Mouse (Mus musculus) heart, embryonic 12.5 days (tissue): ENCODE results near the gene Ccdc142. TPM values are rescaled to one million over a fixed set of nuclear protein-coding genes. Genes with fewer than 3 reads are reported as not detected.
A peak's percentile ranks its signal among the peaks of the same experiment; 100 is the strongest.

Source experiments
- ATAC-seq: fragments of 200-750 bp; cut with Nextera tagmentation; 2 replicates; pipeline ENCODE4 v1.8.0; 2017; ENCODE audit warnings: moderate TSS enrichment, moderate library complexity; ENCODE audit not compliant: insufficient number of reproducible peaks, low FRiP score
- H3K27ac ChIP-seq: fragments of 300-500 bp; sonication (generic); 2 replicates; pipeline ENCODE4 v1.5.1; 2016; ENCODE audit warnings: mild to moderate bottlenecking, moderate library complexity; ENCODE audit not compliant: poor library complexity, severe bottlenecking
- H3K27me3 ChIP-seq: fragments of 300-500 bp; sonication (generic); replicated peaks from 2 replicates; pipeline ENCODE4 v1.6.1; 2016; ENCODE audit warnings: mild to moderate bottlenecking, moderate library complexity
- H3K36me3 ChIP-seq: fragments of 300-500 bp; sonication (generic); 2 replicates; pipeline ENCODE4 v1.6.1; 2016; ENCODE audit warnings: mild to moderate bottlenecking, moderate library complexity
- H3K4me1 ChIP-seq: fragments of 300-500 bp; sonication (generic); replicated peaks from 2 replicates; pipeline ENCODE4 v1.6.1; 2016; ENCODE audit warnings: mild to moderate bottlenecking
- H3K4me2 ChIP-seq: fragments of 300-500 bp; sonication (generic); 2 replicates; pipeline ENCODE4 v1.6.1; 2016; ENCODE audit warnings: mild to moderate bottlenecking, moderate library complexity
- H3K4me3 ChIP-seq: fragments of 300-500 bp; sonication (generic); 2 replicates; pipeline ENCODE4 v1.5.1; 2016; ENCODE audit warnings: mild to moderate bottlenecking
- H3K9ac ChIP-seq: fragments of 300-500 bp; sonication (generic); 2 replicates; pipeline ENCODE4 v1.6.1; 2016; ENCODE audit warnings: mild to moderate bottlenecking, moderate library complexity
- H3K9me3 ChIP-seq: fragments of 300-500 bp; sonication (generic); replicated peaks from 2 replicates; pipeline ENCODE4 v1.6.1; 2016; ENCODE audit warnings: mild to moderate bottlenecking, moderate library complexity
- WGBS: fragments of 180-500 bp; shearing (Covaris S2); methylation state at CpG from one replicate; pipeline ENCODE4 v1.1.7; 2016; 5-methylcytosine and 5-hydroxymethylcytosine counted together
- polyA plus RNA-seq: library from polyadenylated mRNA; unstranded; fragments of >200 nt; fragmentation: Nextera tagmentation; extraction: Ambion mirVana; gene quantifications from 2 replicates; pipeline ENCODE4 v1.2.1, GENCODE M21; 2016

The Ccdc142 gene
- polyA plus RNA-seq, 1 experiment from 2014 or later, result 1.9 TPM

- no peak for ATAC-seq
- Histone ChIP-seq H3K27ac (no peak overlapping the region), H3K4me1 (peaks cover 27% of the 10 kb centered on the region), H3K9ac (no peak overlapping the region), H3K4me2 (peak overlapping the region; percentile 32), H3K27me3 (peaks cover 96% of the 10 kb centered on the region), H3K36me3 (no peaks in the 10 kb centered on the region), H3K9me3 (no peaks in the 10 kb centered on the region), H3K4me3 (peak overlapping the region; percentile 29)
- 1% methylated on average over 69 of the region's 69 CpGs for WGBS
Measured at GRCm38 (mm10) chr6:83069488-83070246, 31.7 kb upstream of the Ccdc142 start.

- H3K27ac ChIP-seq, result no peak within 1 kb of the TSS
- no peak within 1 kb of the TSS for H3K9ac ChIP-seq
- under 1% methylated on average over 10 of the region's 10 CpGs for WGBS
- H3K4me3 ChIP-seq, result peak within 1 kb of the TSS; percentile 37
- H3K4me2 ChIP-seq, result peak within 1 kb of the TSS; percentile 62
- H3K27me3 ChIP-seq, result peaks cover 96% of the 10 kb centered on the region
- H3K36me3 ChIP-seq, result no peaks in the 10 kb centered on the region
- H3K9me3 ChIP-seq, result no peaks in the 10 kb centered on the region
- H3K4me1 ChIP-seq, result peaks cover 27% of the 10 kb centered on the region
- no peak for ATAC-seq
Measured at GRCm38 (mm10) chr6:83070247-83070310, 31.3 kb upstream of the Ccdc142 start, which contains the start of gene Tlx2. Gene Tlx2, minus strand, starts transcription at chr6:83070293.

- peaks cover 97% of the 10 kb centered on the region for H3K27me3 ChIP-seq
- H3K9ac ChIP-seq, result no peak overlapping the region
- peak overlapping the region; percentile 29 for H3K4me3 ChIP-seq
- no peaks in the 10 kb centered on the region for H3K36me3 ChIP-seq
- no peaks in the 10 kb centered on the region for H3K9me3 ChIP-seq
- H3K27ac ChIP-seq, result no peak overlapping the region
- H3K4me1 ChIP-seq, result peaks cover 27% of the 10 kb centered on the region
- no peak for ATAC-seq
- WGBS, result under 1% methylated on average over 54 of the region's 58 CpGs
- peak overlapping the region; percentile 32 for H3K4me2 ChIP-seq
Measured at GRCm38 (mm10) chr6:83070311-83071219, 30.8 kb upstream of the Ccdc142 start.

GRCm38 (mm10) chr6:83071220-83071619 lies 30.2 kb upstream of the Ccdc142 start:
- H3K4me3 ChIP-seq, result no peak overlapping the region
- H3K4me1 ChIP-seq, result peaks cover 27% of the 10 kb centered on the region
- no peak overlapping the region for H3K27ac ChIP-seq
- H3K4me2 ChIP-seq, result 0 out of 2 replicates have a peak overlapping the region, but pooled peaks have one; percentile 14
- ATAC-seq, result peak; percentile 40; the same call in 1 of the 2 replicates
- H3K9me3 ChIP-seq, result no peaks in the 10 kb centered on the region
- no peaks in the 10 kb centered on the region for H3K36me3 ChIP-seq
- WGBS, result 2% methylated on average over 21 of the region's 24 CpGs
- H3K9ac ChIP-seq, result no peak overlapping the region
- H3K27me3 ChIP-seq, result peaks cover 97% of the 10 kb centered on the region

GRCm38 (mm10) chr6:83074979-83075378 lies 26.4 kb upstream of the Ccdc142 start:
- WGBS, result 20% methylated on average over 2 of the region's 2 CpGs
- Histone ChIP-seq H3K9ac (no peak overlapping the region), H3K4me1 (peaks cover 22% of the 10 kb centered on the region), H3K9me3 (no peaks in the 10 kb centered on the region), H3K4me2 (no peak overlapping the region), H3K27ac (no peak overlapping the region), H3K27me3 (peaks cover 75% of the 10 kb centered on the region), H3K4me3 (no peak overlapping the region), H3K36me3 (0 out of 2 replicates have a peak, but pooled peaks cover 3% of the 10 kb centered on the region)
- ATAC-seq, result no peak

- peak; percentile 52 for ATAC-seq
- H3K4me3 ChIP-seq, result peak within 1 kb of the TSS; percentile 62
- H3K27me3 ChIP-seq, result peaks cover 58% of the 10 kb centered on the region
- H3K4me2 ChIP-seq, result peak within 1 kb of the TSS; percentile 97
- H3K4me1 ChIP-seq, result peaks cover 11% of the 10 kb centered on the region; the same call in 1 of the 2 replicates
- WGBS, result under 1% methylated on average over 54 of the region's 54 CpGs
- no peaks in the 10 kb centered on the region for H3K9me3 ChIP-seq
- peak within 1 kb of the TSS; percentile 38; the same call in 1 of the 2 replicates for H3K27ac ChIP-seq
- peak within 1 kb of the TSS; percentile 71 for H3K9ac ChIP-seq
- peaks cover 23% of the 10 kb centered on the region for H3K36me3 ChIP-seq
Measured at GRCm38 (mm10) chr6:83077630-83078323, 23.6 kb upstream of the Ccdc142 start, which contains the start of gene Pcgf1. Gene Pcgf1, plus strand, starts transcription at chr6:83077869.

- peaks cover 59% of the 10 kb centered on the region for H3K27me3 ChIP-seq
- peak; percentile 94 for ATAC-seq
- H3K36me3 ChIP-seq, result peaks cover 23% of the 10 kb centered on the region
- H3K9me3 ChIP-seq, result no peaks in the 10 kb centered on the region
- WGBS, result under 1% methylated on average over 46 of the region's 46 CpGs
- peaks cover 11% of the 10 kb centered on the region; the same call in 1 of the 2 replicates for H3K4me1 ChIP-seq
- H3K4me3 ChIP-seq, result peak overlapping the region; percentile 62
- H3K9ac ChIP-seq, result peak overlapping the region; percentile 71
- peak overlapping the region; percentile 38; the same call in 1 of the 2 replicates for H3K27ac ChIP-seq
- peak overlapping the region; percentile 97 for H3K4me2 ChIP-seq
Measured at GRCm38 (mm10) chr6:83078324-83078858, 23.0 kb upstream of the Ccdc142 start.

- H3K9ac ChIP-seq, result no peak overlapping the region
- 94% methylated on average over 5 of the region's 5 CpGs for WGBS
- peaks cover 23% of the 10 kb centered on the region for H3K36me3 ChIP-seq
- no peak for ATAC-seq
- H3K27me3 ChIP-seq, result peaks cover 59% of the 10 kb centered on the region
- H3K27ac ChIP-seq, result no peak overlapping the region
- H3K4me2 ChIP-seq, result no peak overlapping the region
- H3K4me1 ChIP-seq, result peaks cover 11% of the 10 kb centered on the region; the same call in 1 of the 2 replicates
- no peaks in the 10 kb centered on the region for H3K9me3 ChIP-seq
- no peak overlapping the region for H3K4me3 ChIP-seq
Measured at GRCm38 (mm10) chr6:83080210-83080609, 21.2 kb upstream of the Ccdc142 start.

- no peak for ATAC-seq
- Histone ChIP-seq H3K4me1 (peaks cover 29% of the 10 kb centered on the region), H3K36me3 (peaks cover 23% of the 10 kb centered on the region), H3K4me3 (no peak overlapping the region), H3K9me3 (no peaks in the 10 kb centered on the region), H3K9ac (no peak overlapping the region), H3K27me3 (peaks cover 68% of the 10 kb centered on the region), H3K4me2 (no peak overlapping the region), H3K27ac (no peak overlapping the region)
- WGBS, result 17% methylated on average over 5 of the region's 5 CpGs
Measured at GRCm38 (mm10) chr6:83083497-83083896, 17.9 kb upstream of the Ccdc142 start.

GRCm38 (mm10) chr6:83084477-83084876 lies 16.9 kb upstream of the Ccdc142 start:
- no peak overlapping the region for H3K4me2 ChIP-seq
- peaks cover 22% of the 10 kb centered on the region for H3K4me1 ChIP-seq
- H3K27ac ChIP-seq, result no peak overlapping the region
- ATAC-seq, result no peak
- H3K36me3 ChIP-seq, result peaks cover 23% of the 10 kb centered on the region
- no peak overlapping the region for H3K9ac ChIP-seq
- no peak overlapping the region for H3K4me3 ChIP-seq
- peaks cover 77% of the 10 kb centered on the region for H3K27me3 ChIP-seq
- no peaks in the 10 kb centered on the region for H3K9me3 ChIP-seq
- 10% methylated on average over 6 of the region's 6 CpGs for WGBS
